Mouse (Mus musculus): ENCODE measurements at regions not wholly inside any gene's neighbourhood (a gene's known extent, or its start where the extent isn't known, plus 50 kb on each side); places are given as distances from the start of the nearest gene placed in this dataset.

DNA sequence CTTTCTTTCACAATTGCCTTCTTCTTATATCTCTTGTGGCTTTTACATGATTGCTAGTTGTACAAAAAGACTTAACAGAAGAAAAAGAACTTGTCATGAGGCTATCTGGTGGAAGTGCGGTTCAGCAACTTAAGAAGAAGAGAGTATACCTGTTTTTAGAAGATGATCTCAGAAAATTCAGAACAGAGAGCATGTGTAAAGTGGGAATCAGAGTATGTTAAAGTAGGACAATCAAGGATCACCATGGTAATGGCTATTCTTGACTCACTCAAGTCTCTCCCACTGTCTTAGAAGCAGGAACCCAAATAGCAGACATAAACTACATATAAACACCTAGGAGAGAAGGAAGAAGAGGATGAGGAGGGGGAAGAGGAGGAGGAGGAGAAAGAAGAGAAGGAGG, 857.9 kb upstream of the Nr2f1 start:
- DNase-seq (ENCODE audit: low spot score): no peak

DNA sequence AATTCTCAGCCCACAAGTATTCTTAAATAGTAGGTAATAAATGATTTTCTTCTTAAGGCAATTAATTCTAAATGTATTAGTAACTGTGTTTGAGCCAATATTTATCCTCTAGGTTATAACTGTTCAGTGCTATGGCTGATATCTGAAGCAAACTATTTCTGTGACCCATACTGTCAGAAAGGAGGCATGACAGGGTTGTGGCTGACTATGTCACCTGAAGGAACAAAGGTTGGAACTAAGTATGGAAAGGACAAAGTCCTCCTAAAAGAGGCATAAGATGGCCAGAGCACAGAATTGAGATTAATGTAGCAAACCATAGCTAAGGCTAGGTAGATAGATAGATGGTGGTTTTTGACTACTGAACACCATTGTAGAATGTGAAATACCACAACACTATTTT, 854.9 kb upstream of the Nr2f1 start:
- no peak for DNase-seq (ENCODE audit: low spot score)

DNA sequence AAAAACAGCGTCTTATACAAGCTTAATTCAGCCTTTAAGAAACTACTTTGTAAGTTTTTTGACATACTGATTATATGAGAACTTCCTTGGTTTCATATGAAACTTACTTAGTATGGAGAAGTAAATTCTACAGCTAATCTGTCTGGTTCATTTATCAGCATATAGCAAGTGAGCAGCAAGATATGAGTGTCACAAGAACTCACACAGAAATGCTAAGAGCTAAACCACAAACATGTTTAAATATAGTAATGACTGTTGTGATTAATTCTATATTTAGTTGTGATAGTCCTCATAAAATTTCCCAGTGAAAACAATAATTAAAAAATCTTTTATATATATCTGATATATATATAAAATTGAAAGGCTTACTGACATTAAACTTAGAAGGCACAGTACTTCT, 853.9 kb upstream of the Nr2f1 start:
- no peak for DNase-seq (ENCODE audit: low spot score)

DNA sequence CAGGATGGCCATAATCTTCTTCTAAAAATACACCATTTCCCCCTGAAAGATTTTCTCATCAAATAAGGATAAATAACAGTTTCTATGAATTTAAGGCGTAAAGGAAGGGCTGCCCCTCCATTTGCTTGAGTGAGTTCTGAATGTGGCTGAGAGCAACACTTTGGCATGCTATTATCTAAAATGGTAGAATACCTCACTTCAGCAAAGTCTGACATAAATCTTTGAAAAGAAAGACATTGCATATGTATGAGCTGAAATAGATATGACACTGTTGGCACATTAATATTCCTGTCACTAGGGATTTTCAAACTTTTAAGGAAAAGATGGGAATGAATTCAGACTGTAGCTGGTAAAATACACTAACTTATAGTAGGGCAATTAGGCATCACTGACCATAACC, 847.7 kb upstream of the Nr2f1 start:
- no peak for DNase-seq (ENCODE audit: low spot score)

DNA sequence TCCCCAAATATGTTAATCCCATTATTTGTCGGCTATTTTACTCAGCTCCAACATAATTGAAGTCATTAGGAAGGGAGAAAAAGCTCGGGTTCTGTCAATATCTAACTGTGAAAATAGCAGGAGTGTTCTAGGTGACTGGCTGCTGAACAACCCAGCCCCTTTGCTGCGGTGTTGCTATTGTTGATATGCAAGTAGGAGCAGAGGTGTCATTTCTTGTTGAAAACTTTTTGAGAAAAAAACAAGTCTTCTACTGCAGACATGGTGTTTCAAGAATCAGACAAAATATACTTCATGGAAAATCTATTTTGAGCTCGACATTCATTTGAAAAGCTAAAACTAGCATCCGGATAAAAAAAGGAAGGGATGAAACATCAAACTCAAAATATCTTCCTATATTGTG, 845.1 kb upstream of the Nr2f1 start:
- no peak for DNase-seq (ENCODE audit: low spot score)

DNA sequence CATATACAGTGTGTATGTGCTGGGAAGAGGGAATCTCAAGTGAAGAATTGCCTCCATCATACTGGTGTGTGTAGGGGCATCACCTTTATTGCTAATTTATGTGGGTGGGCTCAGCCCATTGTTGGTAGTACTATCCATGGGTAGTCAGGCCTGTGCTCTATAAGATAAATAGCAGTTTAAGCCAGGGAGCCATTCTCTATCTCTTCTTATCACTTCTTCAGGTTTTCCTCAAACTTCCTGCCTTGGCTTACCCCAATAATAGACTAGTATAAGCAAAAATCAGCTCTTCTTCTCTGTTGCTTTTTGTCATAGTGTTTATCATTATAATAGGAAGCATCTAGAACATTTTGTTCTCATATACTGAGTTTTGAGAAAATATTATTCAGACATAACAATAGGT, 838.3 kb upstream of the Nr2f1 start:
- DNase-seq (ENCODE audit: low spot score): no peak

DNA sequence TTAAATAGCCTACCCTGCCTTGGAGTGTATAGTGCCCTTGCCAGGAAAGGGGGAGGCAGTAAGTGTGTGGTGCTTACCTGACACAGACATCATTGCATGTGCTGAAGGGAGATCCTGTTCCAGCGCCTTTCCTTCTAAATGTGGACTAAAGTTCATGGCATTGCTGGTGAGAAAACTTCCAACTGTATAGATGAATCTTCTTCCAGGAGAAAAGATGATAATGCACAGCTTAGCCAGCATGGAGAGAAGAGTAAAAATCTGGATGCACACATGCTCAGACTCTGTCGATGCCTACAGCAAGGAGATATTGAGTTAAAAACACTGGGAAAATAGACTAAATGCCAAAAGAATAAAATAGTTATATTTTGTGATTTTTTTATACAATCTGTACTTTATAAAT, 835.7 kb upstream of the Nr2f1 start:
- no peak for DNase-seq (ENCODE audit: low spot score)

DNA sequence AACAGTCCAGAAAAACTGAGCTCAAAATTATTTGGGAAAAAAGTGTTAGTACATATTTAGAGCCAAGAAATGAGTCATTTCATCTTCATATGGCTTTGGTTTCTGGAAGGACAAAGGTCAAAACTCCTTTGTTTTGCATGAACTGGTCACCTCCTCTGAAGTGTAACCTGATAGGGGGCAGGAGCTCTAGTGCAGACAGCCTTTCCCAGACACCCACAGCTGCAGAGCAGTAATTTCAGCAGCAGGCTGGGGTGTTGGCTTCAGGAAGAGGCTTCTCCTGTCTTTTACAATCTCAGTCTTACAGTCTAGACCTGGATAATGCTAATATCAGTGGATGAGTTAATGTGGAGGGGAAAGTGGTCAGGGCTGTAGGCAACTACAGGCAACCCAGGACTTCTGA, 830.4 kb upstream of the Nr2f1 start:
- DNase-seq (ENCODE audit: low spot score): no peak

DNA sequence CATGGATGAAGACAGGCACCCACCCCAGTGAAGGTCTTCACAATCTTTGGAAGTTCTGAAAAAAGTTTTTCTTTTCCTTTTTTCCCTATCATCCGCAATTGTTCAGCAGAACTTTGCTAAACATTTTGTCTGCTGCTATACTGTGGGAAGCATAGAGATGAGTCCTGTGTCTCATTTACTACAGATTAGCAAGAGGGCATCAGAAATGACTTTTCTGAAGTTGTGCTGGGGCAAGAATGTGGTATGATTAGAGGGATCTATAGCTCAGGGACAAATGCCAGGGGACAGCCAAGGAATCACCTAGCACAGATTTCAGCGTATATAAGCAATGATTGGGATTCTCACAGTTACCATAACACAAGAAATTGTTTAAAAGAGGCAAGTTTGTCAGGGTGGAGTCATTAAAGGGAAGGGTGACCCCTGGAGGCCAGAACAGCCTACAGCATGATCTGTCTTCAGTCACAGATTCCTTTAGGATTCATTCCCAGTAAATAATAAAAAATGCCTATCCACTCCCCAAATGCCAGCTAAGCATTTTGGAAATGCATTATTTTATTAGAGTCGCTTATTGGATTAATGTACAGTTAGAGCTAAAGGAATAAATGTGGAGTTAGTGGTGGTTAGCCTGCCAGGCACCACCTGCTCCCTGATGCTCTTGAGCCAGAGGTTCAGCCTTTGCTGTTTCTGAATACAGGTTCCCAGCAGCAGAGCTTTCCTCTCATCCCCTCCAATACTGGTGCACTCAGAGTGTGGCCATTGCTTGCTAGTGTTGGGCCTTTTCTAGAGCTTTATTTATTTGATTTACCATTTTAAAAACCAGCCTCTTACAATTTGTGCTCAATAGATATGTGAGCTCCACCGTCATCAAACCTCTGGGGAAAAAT, 828.6 kb upstream of the Nr2f1 start:
- DNase-seq (ENCODE audit: low spot score): no peak

DNA sequence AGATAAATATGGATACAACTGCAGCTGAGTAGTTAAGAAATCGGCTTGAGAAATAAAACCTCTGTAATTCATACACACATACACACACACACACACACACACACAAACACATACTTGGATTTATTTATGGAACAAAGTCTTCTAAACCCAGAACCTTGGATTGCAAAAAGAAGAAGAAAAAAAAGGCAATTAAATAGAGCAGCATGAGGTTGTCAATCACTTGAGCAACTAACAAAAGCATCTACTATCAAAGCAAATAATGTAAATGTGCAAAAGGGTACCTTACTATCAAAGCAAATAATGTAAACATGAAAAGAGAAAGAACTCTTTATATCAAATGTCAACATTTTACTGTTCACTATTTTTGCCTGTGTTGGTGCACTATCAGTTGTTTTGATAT, 826.1 kb upstream of the Nr2f1 start:
- DNase-seq (ENCODE audit: low spot score): no peak

DNA sequence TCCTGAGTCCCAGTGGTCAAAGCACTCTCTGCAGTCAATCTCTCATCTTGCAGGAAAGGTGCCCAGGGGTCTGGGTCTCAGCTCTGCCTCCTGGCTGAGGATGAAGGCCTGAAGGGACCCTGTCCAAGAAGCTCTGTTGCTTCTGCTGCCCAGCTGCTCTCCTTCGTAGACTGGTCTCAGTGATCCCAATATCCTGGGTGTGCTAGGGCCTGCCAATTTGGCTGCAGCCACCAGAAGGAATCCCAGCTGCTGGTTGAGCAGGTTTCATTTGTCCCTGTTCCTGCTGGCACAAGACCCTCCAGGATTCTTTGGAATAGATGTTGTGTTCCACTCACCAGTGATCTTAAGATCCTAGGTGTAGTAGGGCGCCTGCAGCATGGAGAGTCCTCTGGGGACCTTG, 818.5 kb upstream of the Nr2f1 start:
- no peak for DNase-seq (ENCODE audit: low spot score)

DNA sequence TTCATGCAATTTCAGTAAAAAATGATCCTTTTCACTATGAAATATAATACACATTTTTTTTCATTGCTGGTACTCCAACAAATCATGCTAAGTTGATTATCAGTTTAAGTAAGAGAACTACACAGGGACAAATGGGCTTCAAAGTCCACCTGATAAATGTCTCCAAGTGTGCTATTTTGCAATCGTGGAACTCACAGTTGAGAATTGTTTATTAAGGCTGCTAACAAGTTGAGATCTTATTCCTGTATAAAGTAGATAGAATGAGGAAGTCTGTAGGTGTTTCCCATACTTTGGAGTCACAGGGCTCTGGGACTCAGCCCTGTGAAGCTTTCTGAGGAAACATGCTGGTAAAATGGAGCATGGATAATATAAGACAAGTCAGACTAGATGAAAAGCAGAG, 803.8 kb upstream of the Nr2f1 start:
- DNase-seq (ENCODE audit: low spot score): no peak

DNA sequence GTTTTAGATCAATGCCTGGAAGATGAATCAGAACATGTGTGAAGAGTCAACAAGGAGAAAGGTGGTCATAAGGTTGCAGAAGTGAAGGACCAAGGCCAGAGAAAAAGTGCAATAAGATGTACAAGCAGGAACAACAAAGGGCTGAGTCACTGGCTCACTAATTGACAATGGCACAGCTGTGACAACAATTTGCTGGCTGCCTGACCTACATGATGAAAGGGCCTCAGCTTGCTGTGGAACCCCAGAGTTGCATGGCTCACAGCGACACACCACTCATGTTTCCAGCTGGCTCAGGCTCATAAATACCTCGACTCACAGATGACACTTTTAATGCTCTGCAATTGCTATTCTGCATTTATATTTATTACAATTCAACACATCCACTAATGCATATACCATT, 799.3 kb upstream of the Nr2f1 start:
- DNase-seq (ENCODE audit: low spot score): no peak

DNA sequence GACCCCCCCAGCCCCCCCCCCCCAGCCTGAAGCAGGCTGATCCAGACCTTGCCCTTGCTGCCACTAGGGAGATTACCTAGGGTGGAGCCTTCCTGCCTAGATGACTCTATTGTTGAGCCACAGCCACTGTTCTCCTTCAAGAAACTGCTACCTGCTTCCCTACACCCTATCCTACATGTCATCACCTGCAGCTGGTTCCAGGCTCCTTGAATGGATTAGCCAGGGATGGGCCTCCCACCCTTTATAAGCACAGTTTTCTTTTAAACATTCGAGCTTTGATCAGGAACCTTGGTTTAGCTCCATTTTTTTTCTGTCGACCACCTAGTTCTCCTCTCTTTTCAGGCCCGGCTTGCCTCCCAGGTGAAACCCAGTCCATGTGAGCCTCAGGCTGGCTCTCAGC, 792.8 kb upstream of the Nr2f1 start:
- DNase-seq (ENCODE audit: low spot score): no peak

DNA sequence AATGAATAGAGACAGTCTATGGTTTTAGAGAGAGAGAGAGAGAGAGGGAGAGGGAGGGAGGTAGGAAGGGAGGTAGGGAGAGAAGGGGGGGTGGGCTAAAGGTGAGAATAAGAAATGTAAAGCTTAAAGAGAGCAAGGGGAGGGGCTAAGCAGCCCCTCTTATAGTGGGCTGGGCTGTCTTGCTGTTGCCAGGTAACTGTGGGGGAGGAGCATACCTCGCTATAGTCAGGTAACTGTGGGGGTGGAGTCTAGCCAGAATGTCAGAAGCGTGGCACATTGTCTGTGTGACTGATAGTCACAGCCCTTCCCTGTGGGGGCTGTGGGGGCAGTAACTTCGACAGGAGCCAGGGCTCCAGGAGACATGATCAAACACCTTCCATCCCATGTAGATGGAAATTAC, 786.4 kb upstream of the Nr2f1 start:
- no peak for DNase-seq (ENCODE audit: low spot score)

DNA sequence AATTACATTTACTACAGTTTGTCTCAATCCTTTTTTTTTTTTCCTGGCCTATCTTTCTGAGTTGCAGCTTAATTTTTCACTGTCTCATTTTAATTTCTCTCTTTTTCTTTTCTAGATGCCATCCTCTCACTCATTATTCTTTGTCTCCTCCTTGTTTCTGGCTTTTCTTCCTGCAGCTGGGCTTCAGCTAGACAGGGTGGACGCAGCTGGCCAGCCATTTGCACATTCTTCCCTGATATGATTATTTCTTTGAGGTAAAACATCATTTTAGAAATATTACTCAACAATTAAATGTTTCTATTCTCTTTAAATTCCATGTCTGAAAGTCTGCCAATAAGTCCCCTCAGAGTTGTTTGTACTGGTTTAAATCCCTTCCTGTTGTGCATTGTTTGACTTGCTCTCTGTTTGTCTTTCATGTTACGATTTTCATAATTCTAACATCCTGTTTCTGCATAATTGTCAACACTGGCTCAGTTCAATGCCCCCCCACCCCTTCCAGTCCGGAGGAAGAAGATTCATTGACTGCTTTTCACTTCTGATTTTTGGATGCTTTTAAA, 777.7 kb upstream of the Nr2f1 start:
- no peak for DNase-seq (ENCODE audit: low spot score)

DNA sequence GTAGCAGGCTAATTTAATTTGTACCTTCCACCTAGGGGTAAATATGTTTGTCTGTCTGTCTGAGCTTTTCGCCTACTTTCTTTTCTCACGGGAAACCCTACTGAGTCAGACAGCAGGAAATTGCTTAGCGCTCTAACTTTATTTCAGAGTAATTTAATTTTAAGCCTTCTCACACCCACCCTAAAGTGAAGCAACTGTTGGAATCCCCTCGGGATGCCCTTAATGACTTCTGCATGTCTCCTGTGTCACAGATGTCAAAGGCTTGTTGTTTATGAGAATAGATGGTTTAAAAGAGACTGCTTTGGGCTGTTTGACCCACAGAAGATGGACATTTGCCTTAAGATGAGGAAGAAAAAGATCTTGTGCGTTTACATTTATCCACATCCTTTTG, 738.8 kb upstream of the Nr2f1 start:
- DNase-seq (ENCODE audit: low spot score): no peak

DNA sequence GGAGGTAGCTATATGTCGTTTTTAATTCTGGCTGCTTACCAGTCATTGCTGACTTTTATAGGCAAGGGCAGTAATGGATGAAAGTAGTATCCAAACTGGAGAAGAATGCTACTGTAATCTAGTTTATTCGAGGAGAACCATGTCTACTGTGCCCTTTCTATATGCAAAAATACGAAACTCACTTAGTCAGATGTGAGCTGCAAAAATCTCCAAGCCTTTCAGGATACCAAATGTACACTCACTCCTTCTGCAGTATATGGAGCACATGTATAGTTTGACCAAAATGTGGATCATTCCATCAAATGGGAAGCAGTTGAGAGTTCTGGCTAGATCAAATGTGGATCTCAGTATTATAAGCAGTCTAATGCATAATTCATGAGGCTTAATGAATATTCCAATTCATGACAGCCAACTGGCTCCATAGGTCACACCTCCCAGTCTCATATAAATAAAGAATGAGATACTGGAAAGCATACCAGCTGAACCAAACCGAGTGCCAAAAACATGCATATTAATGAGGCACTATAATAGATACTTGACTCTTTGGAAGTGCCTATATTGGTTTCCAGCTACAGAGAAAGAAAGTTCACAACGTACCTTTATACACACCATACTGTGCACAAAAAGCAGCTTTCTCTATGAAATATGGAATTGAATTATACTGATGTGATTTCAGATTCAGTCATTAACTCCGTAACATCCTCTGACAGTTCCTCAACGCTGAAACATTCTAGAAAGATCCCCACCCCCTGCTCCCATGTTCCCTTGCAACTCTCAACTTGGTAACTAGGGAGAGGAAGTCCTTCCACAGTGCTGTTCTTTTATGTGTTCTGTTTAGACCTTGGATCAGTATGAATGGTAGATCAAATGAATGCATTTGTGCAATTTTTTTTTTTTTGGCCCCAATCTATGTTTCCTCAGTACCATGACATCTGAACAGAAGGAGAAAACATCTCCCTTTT, 738.1 kb upstream of the Nr2f1 start:
- no peak for DNase-seq (ENCODE audit: low spot score)

DNA sequence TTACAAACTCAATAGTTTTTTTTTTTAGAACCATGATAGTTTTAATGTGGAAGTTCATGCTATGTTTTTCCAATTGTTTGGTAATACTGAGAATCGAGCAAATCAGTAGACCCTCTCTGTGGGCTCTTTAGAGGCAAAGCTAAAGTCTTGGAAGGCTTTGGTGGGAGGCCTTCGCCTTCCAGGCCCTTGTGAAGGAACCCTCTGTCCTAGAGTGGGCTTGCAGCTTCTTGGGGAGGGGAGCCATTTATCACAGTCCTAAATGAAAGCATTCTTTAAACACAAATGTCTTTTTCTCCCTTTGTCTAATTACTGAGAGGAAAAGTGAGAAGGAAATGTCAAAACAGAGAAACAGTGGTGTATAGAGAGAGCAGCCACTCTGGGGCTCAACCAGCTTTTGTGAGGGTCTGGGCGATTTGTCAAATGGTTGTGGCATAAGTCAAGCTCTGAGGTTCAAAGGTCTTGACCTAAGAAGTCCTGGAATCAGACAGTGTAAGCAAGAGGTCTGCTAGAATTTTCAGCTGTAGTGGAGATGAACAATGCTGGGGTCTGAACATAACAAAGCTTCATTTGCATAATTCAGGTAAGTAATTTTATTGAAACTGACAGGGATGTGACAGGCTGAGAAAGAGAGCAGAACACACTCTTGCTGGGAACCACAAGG, 736.6 kb upstream of the Nr2f1 start:
- DNase-seq (ENCODE audit: low spot score): no peak

DNA sequence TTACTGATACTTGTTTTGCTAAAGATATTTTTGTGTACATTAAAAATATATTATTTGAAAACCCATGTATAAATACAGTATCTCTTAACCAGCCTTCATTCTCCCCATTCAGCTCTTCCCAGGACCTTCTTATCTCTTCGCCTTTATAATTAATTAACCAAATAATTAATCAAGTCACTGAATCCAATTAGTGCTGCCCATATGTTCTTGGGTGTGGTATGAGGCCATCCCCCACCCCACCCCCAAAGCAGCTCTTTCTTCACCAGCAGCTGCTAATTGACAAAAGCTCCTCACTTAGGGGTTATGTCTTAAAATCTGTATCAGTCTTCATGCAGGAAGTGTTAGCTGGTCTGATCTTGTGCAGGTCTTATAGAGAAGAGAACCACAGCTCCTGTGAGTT, 728.8 kb upstream of the Nr2f1 start:
- no peak for DNase-seq (ENCODE audit: low spot score)

DNA sequence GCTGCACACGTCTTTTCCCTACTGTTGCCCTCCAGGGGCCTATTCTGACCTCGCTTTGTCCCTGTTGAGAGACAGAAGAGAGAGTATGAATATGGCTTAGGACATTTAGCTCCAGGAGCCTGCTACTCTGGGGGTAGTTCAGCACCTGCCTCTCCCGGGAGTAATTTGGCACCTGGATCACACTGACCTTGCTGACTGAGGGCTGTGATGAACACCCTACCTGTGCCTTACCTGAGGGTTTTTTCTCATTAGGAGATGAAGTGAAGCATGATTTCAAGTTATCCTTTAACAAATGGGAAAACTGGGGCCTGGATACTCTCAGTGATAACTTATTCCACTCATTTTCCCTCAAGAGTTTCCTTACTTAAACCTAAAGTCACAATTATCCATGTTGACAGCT, 721.2 kb upstream of the Nr2f1 start:
- DNase-seq (ENCODE audit: low spot score): no peak

DNA sequence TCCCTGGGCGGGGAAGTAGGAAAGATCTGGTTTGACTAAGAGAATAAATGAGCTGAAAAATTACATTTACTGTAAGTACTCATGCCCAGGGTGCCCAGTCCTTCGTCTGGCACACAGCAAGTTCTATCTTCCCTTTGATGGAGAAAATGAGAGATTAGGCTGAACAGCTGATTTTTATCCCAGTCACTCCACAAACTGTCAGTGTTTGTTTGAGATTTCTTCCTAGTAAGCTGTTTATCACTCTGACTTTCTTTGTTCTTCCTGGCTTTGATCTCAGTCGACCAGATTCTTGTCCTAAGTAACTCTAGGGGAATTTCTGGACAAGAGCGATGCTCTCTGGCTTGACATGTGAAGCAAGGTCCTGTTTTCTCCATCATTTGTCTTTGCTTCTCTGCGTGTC, 710.3 kb upstream of the Nr2f1 start:
- DNase-seq (ENCODE audit: low spot score): peak; percentile 22
